Mouse (Mus musculus) forebrain, embryonic 11.5 days (tissue): Measurements from ENCODE around the gene Xylt1. TPM values are rescaled to one million over a fixed set of nuclear protein-coding genes. Genes with fewer than 3 reads are reported as not detected.
A peak's percentile ranks its signal among the peaks of the same experiment; 100 is the strongest.

Experiments used
- ATAC-seq: fragments of 200-750 bp; cut with Nextera tagmentation; replicated peaks from 2 replicates; pipeline ENCODE4 v1.8.0; 2017; ENCODE audit warnings: moderate TSS enrichment; ENCODE audit not compliant: low FRiP score
- DNase-seq: peaks from one replicate; pipeline ENCODE4 v3.0.0-alpha.2; 2017; ENCODE audit warnings: low spot score
- H3K27ac ChIP-seq: fragments of 300-500 bp; sonication (generic); 2 replicates; pipeline ENCODE4 v1.5.1; 2014; ENCODE audit warnings: low read depth, low read length
- H3K27me3 ChIP-seq: fragments of 300-500 bp; sonication (generic); 2 replicates; pipeline ENCODE4 v1.6.1; 2014; ENCODE audit warnings: mild to moderate bottlenecking, low read length, mixed read lengths; ENCODE audit not compliant: control insufficient read depth, insufficient read depth
- H3K36me3 ChIP-seq: fragments of 300-500 bp; sonication (generic); 2 replicates; pipeline ENCODE4 v1.6.1; 2014; ENCODE audit warnings: mild to moderate bottlenecking, low read length, moderate library complexity, mixed read lengths; ENCODE audit not compliant: control insufficient read depth, insufficient read depth
- H3K4me1 ChIP-seq: fragments of 300-500 bp; sonication (generic); replicated peaks from 2 replicates; pipeline ENCODE4 v1.6.1; 2014; ENCODE audit warnings: low read length, mixed read lengths; ENCODE audit not compliant: control insufficient read depth, insufficient read depth
- H3K4me2 ChIP-seq: fragments of 300-500 bp; sonication (generic); 2 replicates; pipeline ENCODE4 v1.6.1; 2014; ENCODE audit warnings: low read depth, mild to moderate bottlenecking, low read length, moderate library complexity, mixed read lengths; ENCODE audit not compliant: severe bottlenecking
- H3K4me3 ChIP-seq: fragments of 300-500 bp; sonication (generic); 2 replicates; pipeline ENCODE4 v1.5.1; 2014; ENCODE audit warnings: low read depth, low read length
- H3K9ac ChIP-seq: fragments of 300-500 bp; sonication (generic); 2 replicates; pipeline ENCODE4 v1.6.1; 2014; ENCODE audit warnings: low read length
- H3K9me3 ChIP-seq: fragments of 300-500 bp; sonication (generic); 2 replicates; pipeline ENCODE4 v1.6.1; 2016; ENCODE audit warnings: low read length, mixed read lengths; ENCODE audit not compliant: control insufficient read depth
- WGBS: fragments of 180-500 bp; shearing (Covaris S2); extraction: QIAGEN DNeasy Blood & Tissue Kit; methylation state at CpG from one replicate; pipeline ENCODE4 v1.1.7; 2014; 5-methylcytosine and 5-hydroxymethylcytosine counted together
- polyA plus RNA-seq: library from polyadenylated mRNA; unstranded; fragments of >200 nt; fragmentation: Nextera tagmentation; extraction: Ambion mirVana; gene quantifications from 2 replicates; pipeline ENCODE4 v1.2.1, GENCODE M21; 2014

Xylt1 gene
- polyA plus RNA-seq, 1 experiment from 2014 or later = 4.6 TPM

DNA sequence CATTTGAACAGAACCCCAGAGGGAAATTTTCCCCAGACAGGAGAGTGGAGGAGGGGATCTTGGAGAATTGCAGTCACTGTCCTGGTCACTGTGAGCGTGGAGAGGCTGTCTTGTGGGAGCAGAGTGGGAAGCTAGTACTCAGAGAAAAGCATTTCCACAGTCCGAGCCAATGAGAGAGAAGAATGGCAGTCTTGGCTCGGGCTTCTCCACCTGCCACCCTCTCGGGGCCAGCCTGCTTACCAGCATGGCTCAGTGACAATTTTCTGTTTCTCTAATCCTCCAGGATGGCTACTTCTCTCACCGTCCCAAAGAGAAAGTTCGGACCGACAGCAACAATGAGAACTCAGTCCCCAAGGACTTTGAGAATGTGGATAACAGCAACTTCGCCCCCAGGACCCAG is 167.5 kb downstream of the Xylt1 start:
- peaks cover 5% of the 10 kb centered on the region; the same call in 1 of the 2 replicates for H3K4me1 ChIP-seq
- H3K9ac ChIP-seq = no peak overlapping the region
- DNase-seq = no peak
- H3K27me3 ChIP-seq = no peaks in the 10 kb centered on the region
- no peaks in the 10 kb centered on the region for H3K9me3 ChIP-seq
- WGBS = 79% methylated on average over 8 of the region's 8 CpGs
- H3K4me2 ChIP-seq = no peak overlapping the region
- no peaks in the 10 kb centered on the region for H3K36me3 ChIP-seq
- H3K27ac ChIP-seq = no peak overlapping the region
- no peak for ATAC-seq
- H3K4me3 ChIP-seq = no peak overlapping the region

GRCm38 (mm10) chr7:117550916-117551549 is 170.3 kb downstream of the Xylt1 start:
- ATAC-seq (no peak), DNase-seq (no peak)
- no peak overlapping the region for H3K27ac ChIP-seq
- no peak overlapping the region for H3K4me3 ChIP-seq
- peaks cover 5% of the 10 kb centered on the region; the same call in 1 of the 2 replicates for H3K4me1 ChIP-seq
- H3K36me3 ChIP-seq = no peaks in the 10 kb centered on the region
- H3K9me3 ChIP-seq = no peaks in the 10 kb centered on the region
- H3K9ac ChIP-seq = no peak overlapping the region
- WGBS = 58% methylated on average over 16 of the region's 16 CpGs
- no peaks in the 10 kb centered on the region for H3K27me3 ChIP-seq
- H3K4me2 ChIP-seq = no peak overlapping the region

- 37% methylated on average over 12 of the region's 12 CpGs for WGBS
- Histone ChIP-seq H3K9me3 (no peaks in the 10 kb centered on the region), H3K9ac (no peak overlapping the region), H3K36me3 (no peaks in the 10 kb centered on the region), H3K4me2 (no peak overlapping the region), H3K4me1 (peaks cover 6% of the 10 kb centered on the region; the same call in 1 of the 2 replicates), H3K27ac (no peak overlapping the region), H3K4me3 (no peak overlapping the region), H3K27me3 (no peaks in the 10 kb centered on the region)
- peak; percentile 58 for DNase-seq
- ATAC-seq = no peak
Observed at GRCm38 (mm10) chr7:117553228-117553627, 172.4 kb downstream of the Xylt1 start.

GRCm38 (mm10) chr7:117555735-117556134 is 175.0 kb downstream of the Xylt1 start:
- Histone ChIP-seq H3K4me1 (peaks cover 6% of the 10 kb centered on the region; the same call in 1 of the 2 replicates), H3K9me3 (no peaks in the 10 kb centered on the region), H3K4me3 (no peak overlapping the region), H3K36me3 (no peaks in the 10 kb centered on the region), H3K9ac (no peak overlapping the region), H3K27ac (no peak overlapping the region), H3K27me3 (no peaks in the 10 kb centered on the region), H3K4me2 (no peak overlapping the region)
- WGBS = 75% methylated on average over 2 of the region's 2 CpGs
- ATAC-seq = no peak
- DNase-seq = no peak

GRCm38 (mm10) chr7:117558166-117558565 is 177.4 kb downstream of the Xylt1 start:
- no peak for DNase-seq
- WGBS = 71% methylated on average over 2 of the region's 2 CpGs
- no peak for ATAC-seq
- H3K27me3 ChIP-seq = no peaks in the 10 kb centered on the region
- no peaks in the 10 kb centered on the region for H3K9me3 ChIP-seq
- peaks cover 1% of the 10 kb centered on the region; the same call in 1 of the 2 replicates for H3K4me1 ChIP-seq
- no peak overlapping the region for H3K4me3 ChIP-seq
- H3K27ac ChIP-seq = no peak overlapping the region
- no peak overlapping the region for H3K4me2 ChIP-seq
- H3K36me3 ChIP-seq = no peaks in the 10 kb centered on the region
- H3K9ac ChIP-seq = no peak overlapping the region

GRCm38 (mm10) chr7:117559051-117559450 is 178.3 kb downstream of the Xylt1 start:
- ATAC-seq (no peak), DNase-seq (no peak)
- Histone ChIP-seq H3K9ac (no peak overlapping the region), H3K27ac (no peak overlapping the region), H3K9me3 (no peaks in the 10 kb centered on the region), H3K4me2 (no peak overlapping the region), H3K4me1 (0 out of 2 replicates have a peak, but pooled peaks cover 1% of the 10 kb centered on the region), H3K36me3 (no peaks in the 10 kb centered on the region), H3K27me3 (no peaks in the 10 kb centered on the region), H3K4me3 (no peak overlapping the region)
- WGBS = 82% methylated on average over 3 of the region's 3 CpGs

DNA sequence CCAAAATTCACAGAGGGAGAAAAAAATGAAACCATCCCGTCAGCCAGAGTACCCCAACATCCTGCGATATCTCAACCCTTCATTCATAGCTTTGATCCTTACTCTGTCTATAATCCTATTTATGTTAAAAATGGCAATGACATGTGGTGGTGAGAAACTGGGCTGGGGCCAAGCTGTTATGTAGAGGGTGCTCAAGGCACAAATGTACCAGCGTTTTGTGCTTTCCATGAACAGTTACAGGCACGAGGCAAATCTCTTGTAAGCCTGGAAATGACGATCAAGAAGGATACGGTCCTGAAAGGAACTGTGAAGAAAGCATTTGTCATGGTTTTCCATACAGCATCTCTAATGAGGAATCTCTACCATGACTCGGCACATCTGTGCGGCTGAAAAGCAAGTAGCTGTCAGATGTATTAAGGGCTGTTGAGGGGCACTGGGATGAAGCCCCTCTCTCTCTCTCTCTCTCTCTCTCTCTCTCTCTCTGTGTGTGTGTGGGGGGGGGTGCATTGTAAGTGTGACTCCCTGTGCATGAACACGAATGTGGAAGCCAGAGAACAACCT is 183.2 kb downstream of the Xylt1 start:
- Histone ChIP-seq H3K4me3 (no peak overlapping the region), H3K4me2 (no peak overlapping the region), H3K27me3 (no peaks in the 10 kb centered on the region), H3K36me3 (no peaks in the 10 kb centered on the region), H3K9ac (no peak overlapping the region), H3K4me1 (no peaks in the 10 kb centered on the region), H3K9me3 (no peaks in the 10 kb centered on the region), H3K27ac (no peak overlapping the region)
- 76% methylated on average over 9 of the region's 9 CpGs for WGBS
- DNase-seq (no peak), ATAC-seq (no peak)

- H3K9me3 ChIP-seq = no peaks in the 10 kb centered on the region
- no peaks in the 10 kb centered on the region for H3K27me3 ChIP-seq
- no peak overlapping the region for H3K4me2 ChIP-seq
- ATAC-seq (no peak), DNase-seq (no peak)
- H3K4me1 ChIP-seq = no peaks in the 10 kb centered on the region
- no peak overlapping the region for H3K27ac ChIP-seq
- H3K4me3 ChIP-seq = no peak overlapping the region
- no peak overlapping the region for H3K9ac ChIP-seq
- 85% methylated on average over 4 of the region's 4 CpGs for WGBS
- no peaks in the 10 kb centered on the region for H3K36me3 ChIP-seq
Observed at GRCm38 (mm10) chr7:117564627-117565026, 183.8 kb downstream of the Xylt1 start.

DNA sequence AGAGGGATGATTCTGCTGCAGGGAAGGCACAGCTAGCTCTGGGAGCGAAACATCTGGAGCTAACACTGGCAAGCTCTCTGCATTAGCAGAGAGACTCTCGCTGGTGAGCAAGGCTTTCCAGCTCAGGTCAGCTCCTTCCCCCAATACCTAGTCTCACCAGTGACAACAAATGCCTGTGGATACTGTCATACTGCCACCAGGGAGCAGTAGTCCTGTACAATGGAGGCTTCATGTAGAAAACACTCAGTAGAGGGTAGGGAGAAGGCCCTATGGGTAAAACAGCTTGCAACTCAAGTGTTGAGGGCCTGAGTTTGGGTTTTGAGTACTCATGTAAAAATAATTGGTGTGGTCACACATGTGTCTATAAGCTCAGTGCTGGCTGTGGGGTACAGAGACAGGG is 185.3 kb downstream of the Xylt1 start:
- ATAC-seq (0 out of 2 replicates have a peak, but pooled peaks have one; percentile 46), DNase-seq (no peak)
- no peaks in the 10 kb centered on the region for H3K36me3 ChIP-seq
- H3K9ac ChIP-seq = no peak overlapping the region
- H3K4me3 ChIP-seq = no peak overlapping the region
- no peaks in the 10 kb centered on the region for H3K27me3 ChIP-seq
- no peaks in the 10 kb centered on the region for H3K9me3 ChIP-seq
- no peak overlapping the region for H3K4me2 ChIP-seq
- no peak overlapping the region for H3K27ac ChIP-seq
- 94% methylated on average over 2 of the region's 2 CpGs for WGBS
- H3K4me1 ChIP-seq = no peaks in the 10 kb centered on the region
